Mouse (Mus musculus) kidney, adult 9 months (tissue): Measurements from ENCODE around the gene Esrp2.

Experiments
- DNase-seq: peaks from one replicate; pipeline ENCODE4 v3.0.0; 2022

The Esrp2 gene

GRCm38 (mm10) chr8:106136156-106137130 lies at the start of gene Esrp2:
Esrp2 (minus strand) TSS chr8:106136974.
- DNase-seq, result peak; percentile 96

GRCm38 (mm10) chr8:106186394-106186793 lies 49.6 kb upstream of the Esrp2 start:
- DNase-seq, result no peak

- DNase-seq, result no peak
Measured at GRCm38 (mm10) chr8:106185628-106186270, 49.0 kb upstream of the Esrp2 start.

- DNase-seq, result no peak
Measured at GRCm38 (mm10) chr8:106178428-106178827, 41.7 kb upstream of the Esrp2 start.

GRCm38 (mm10) chr8:106177594-106177993 lies 40.8 kb upstream of the Esrp2 start:
- no peak for DNase-seq

- DNase-seq, result no peak
Measured at GRCm38 (mm10) chr8:106176891-106177290, 40.1 kb upstream of the Esrp2 start.

GRCm38 (mm10) chr8:106173566-106173965 lies 36.8 kb upstream of the Esrp2 start:
- DNase-seq, result no peak

- DNase-seq, result no peak
Measured at GRCm38 (mm10) chr8:106169934-106170480, 33.2 kb upstream of the Esrp2 start.

- DNase-seq, result no peak
Measured at GRCm38 (mm10) chr8:106169017-106169933, 32.5 kb upstream of the Esrp2 start.

- DNase-seq, result peak; percentile 67
Measured at GRCm38 (mm10) chr8:106168356-106169016, 31.7 kb upstream of the Esrp2 start, which contains the start of gene Slc7a6. Slc7a6 (plus strand) TSS chr8:106168857.

- peak; percentile 79 for DNase-seq
Measured at GRCm38 (mm10) chr8:106165460-106165859, 28.7 kb upstream of the Esrp2 start.

- no peak for DNase-seq
Measured at GRCm38 (mm10) chr8:106163251-106163650, 26.5 kb upstream of the Esrp2 start.

GRCm38 (mm10) chr8:106159876-106160275 lies 23.1 kb upstream of the Esrp2 start:
- no peak for DNase-seq

- DNase-seq, result no peak
Measured at GRCm38 (mm10) chr8:106158381-106158780, 21.6 kb upstream of the Esrp2 start.

GRCm38 (mm10) chr8:106157419-106157818 lies 20.6 kb upstream of the Esrp2 start:
- DNase-seq, result no peak

- no peak for DNase-seq
Measured at GRCm38 (mm10) chr8:106152876-106153275, 16.1 kb upstream of the Esrp2 start.

- peak; percentile 28 for DNase-seq
Measured at GRCm38 (mm10) chr8:106151041-106151440, 14.3 kb upstream of the Esrp2 start.

- no peak for DNase-seq
Measured at GRCm38 (mm10) chr8:106150653-106151000, 13.9 kb upstream of the Esrp2 start.

- peak; percentile 94 for DNase-seq
Measured at GRCm38 (mm10) chr8:106149801-106150652, 13.3 kb upstream of the Esrp2 start, which contains the start of gene Pla2g15. Pla2g15 (plus strand) TSS chr8:106150399.

GRCm38 (mm10) chr8:106149025-106149424 lies 12.3 kb upstream of the Esrp2 start:
- no peak for DNase-seq
